Mouse (Mus musculus) midbrain, embryonic 13.5 days (tissue): ENCODE data around the gene Pik3ca. TPM values are rescaled to one million over a fixed set of nuclear protein-coding genes. Genes with fewer than 3 reads are reported as not detected.

Source experiments
- ATAC-seq: fragments of 200-750 bp; cut with Nextera tagmentation; 2 replicates; pipeline ENCODE4 v1.8.0; 2017; ENCODE audit warnings: mild to moderate bottlenecking, moderate TSS enrichment, moderate library complexity
- H3K27ac ChIP-seq: fragments of 300-500 bp; sonication (generic); 2 replicates; pipeline ENCODE4 v1.5.1; 2015; ENCODE audit warnings: inconsistent platforms, mild to moderate bottlenecking, moderate library complexity
- H3K27me3 ChIP-seq: fragments of 300-500 bp; sonication (generic); 2 replicates; pipeline ENCODE4 v1.6.1; 2015; ENCODE audit warnings: mild to moderate bottlenecking, inconsistent platforms
- H3K36me3 ChIP-seq: fragments of 300-500 bp; sonication (generic); 2 replicates; pipeline ENCODE4 v1.6.1; 2015; ENCODE audit warnings: mild to moderate bottlenecking, inconsistent platforms
- H3K4me1 ChIP-seq: fragments of 300-500 bp; sonication (generic); replicated peaks from 2 replicates; pipeline ENCODE4 v1.6.1; 2015; ENCODE audit warnings: inconsistent platforms
- H3K4me2 ChIP-seq: fragments of 300-500 bp; sonication (generic); replicated peaks from 2 replicates; pipeline ENCODE4 v1.6.1; 2015; ENCODE audit warnings: moderate library complexity, mild to moderate bottlenecking, inconsistent platforms
- H3K4me3 ChIP-seq: fragments of 300-500 bp; sonication (generic); replicated peaks from 2 replicates; pipeline ENCODE4 v1.5.1; 2015; ENCODE audit warnings: mild to moderate bottlenecking, inconsistent platforms
- H3K9ac ChIP-seq: fragments of 300-500 bp; sonication (generic); replicated peaks from 2 replicates; pipeline ENCODE4 v1.6.1; 2015; ENCODE audit warnings: mild to moderate bottlenecking, inconsistent platforms
- H3K9me3 ChIP-seq: fragments of 300-500 bp; sonication (generic); 2 replicates; pipeline ENCODE4 v1.6.1; 2016; ENCODE audit warnings: mild to moderate bottlenecking, inconsistent platforms
- WGBS: fragments of 180-500 bp; shearing (Covaris S2); methylation state at CpG from one replicate; pipeline ENCODE4 v1.1.7; 2015; 5-methylcytosine and 5-hydroxymethylcytosine counted together
- polyA plus RNA-seq: library from polyadenylated mRNA; unstranded; fragments of >200 nt; fragmentation: Nextera tagmentation; extraction: Ambion mirVana; gene quantifications from 2 replicates; pipeline ENCODE4 v1.2.1, GENCODE M21; 2015

The Pik3ca gene
- polyA plus RNA-seq, 1 experiment from 2014 or later: 14.6 TPM

GRCm38 (mm10) chr3:32495088-32495770 lies 97.8 kb downstream of the Pik3ca start:
- peak; percentile 40; the same call in 1 of the 2 replicates for ATAC-seq
- Histone ChIP-seq H3K4me3 (no peak overlapping the region), H3K4me2 (no peak overlapping the region), H3K36me3 (no peaks in the 10 kb centered on the region), H3K9ac (no peak overlapping the region), H3K4me1 (peaks cover 16% of the 10 kb centered on the region), H3K27ac (no peak overlapping the region), H3K9me3 (no peaks in the 10 kb centered on the region), H3K27me3 (no peaks in the 10 kb centered on the region)
- 33% methylated on average over 8 of the region's 8 CpGs for WGBS

DNA sequence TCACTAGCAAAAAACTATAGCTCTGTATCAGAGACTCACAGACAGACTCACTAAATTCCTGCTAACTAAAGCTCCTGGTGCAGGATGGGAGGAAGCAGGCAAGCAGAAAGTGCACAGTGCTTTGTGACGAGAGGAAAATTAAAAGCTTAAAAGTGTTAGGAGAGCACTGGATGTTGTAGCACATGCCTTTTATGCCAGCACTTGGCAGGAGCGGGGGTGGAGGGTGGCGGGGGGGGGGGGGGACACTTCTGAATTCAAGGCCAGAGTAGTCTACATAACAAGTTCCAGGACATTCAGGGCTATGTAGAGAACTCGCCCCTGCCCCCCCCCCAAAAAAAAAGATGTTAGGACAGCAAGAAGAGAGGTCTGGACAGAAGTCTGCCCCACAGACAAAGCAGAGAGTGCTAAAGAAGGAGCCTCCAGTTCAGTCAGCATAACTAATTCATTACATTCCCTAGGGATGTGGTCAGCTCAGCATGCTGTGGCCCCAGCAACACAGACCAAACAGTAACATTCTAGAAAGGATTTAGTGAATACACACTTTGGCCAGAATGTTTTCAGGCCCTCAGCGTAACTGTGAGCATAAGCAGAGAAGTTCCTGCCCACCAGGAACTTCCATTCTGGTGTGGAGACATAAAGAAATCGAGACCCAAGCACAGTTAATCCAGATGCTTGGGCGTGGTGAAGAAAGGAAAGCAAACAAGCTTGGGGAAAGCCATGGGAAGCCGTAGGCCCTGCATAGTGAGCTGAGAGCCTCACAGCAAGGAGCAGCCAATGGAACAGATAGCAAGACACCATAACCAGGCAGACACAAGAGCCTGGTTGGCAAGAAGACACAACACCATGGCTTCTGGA lies 98.6 kb downstream of the Pik3ca start:
- 28% methylated on average over 7 of the region's 8 CpGs for WGBS

GRCm38 (mm10) chr3:32496711-32497070 lies 99.2 kb downstream of the Pik3ca start:
- no peaks in the 10 kb centered on the region for H3K27me3 ChIP-seq
- no peak overlapping the region for H3K4me2 ChIP-seq
- H3K27ac ChIP-seq: no peak overlapping the region
- H3K4me1 ChIP-seq: peaks cover 16% of the 10 kb centered on the region
- H3K36me3 ChIP-seq: no peaks in the 10 kb centered on the region
- ATAC-seq: no peak
- WGBS: 94% methylated on average over 1 of the region's 1 CpGs
- H3K9ac ChIP-seq: no peak overlapping the region
- no peak overlapping the region for H3K4me3 ChIP-seq
- H3K9me3 ChIP-seq: no peaks in the 10 kb centered on the region

More for the DNA sequence above, 98.6 kb downstream of the Pik3ca start:
- Histone ChIP-seq H3K4me2 (no peak overlapping the region), H3K27me3 (no peaks in the 10 kb centered on the region), H3K4me1 (peaks cover 16% of the 10 kb centered on the region), H3K4me3 (no peak overlapping the region), H3K9ac (no peak overlapping the region), H3K36me3 (no peaks in the 10 kb centered on the region), H3K9me3 (no peaks in the 10 kb centered on the region), H3K27ac (no peak overlapping the region)
- ATAC-seq: 0 out of 2 replicates have a peak, but pooled peaks have one; percentile 34

- Histone ChIP-seq H3K4me3 (no peak overlapping the region), H3K36me3 (no peaks in the 10 kb centered on the region), H3K27me3 (no peaks in the 10 kb centered on the region), H3K27ac (no peak overlapping the region), H3K4me1 (peaks cover 10% of the 10 kb centered on the region), H3K4me2 (no peak overlapping the region), H3K9ac (no peak overlapping the region), H3K9me3 (no peaks in the 10 kb centered on the region)
- 98% methylated on average over 2 of the region's 2 CpGs for WGBS
- no peak for ATAC-seq
Measured at GRCm38 (mm10) chr3:32500346-32500745, 102.9 kb downstream of the Pik3ca start.

DNA sequence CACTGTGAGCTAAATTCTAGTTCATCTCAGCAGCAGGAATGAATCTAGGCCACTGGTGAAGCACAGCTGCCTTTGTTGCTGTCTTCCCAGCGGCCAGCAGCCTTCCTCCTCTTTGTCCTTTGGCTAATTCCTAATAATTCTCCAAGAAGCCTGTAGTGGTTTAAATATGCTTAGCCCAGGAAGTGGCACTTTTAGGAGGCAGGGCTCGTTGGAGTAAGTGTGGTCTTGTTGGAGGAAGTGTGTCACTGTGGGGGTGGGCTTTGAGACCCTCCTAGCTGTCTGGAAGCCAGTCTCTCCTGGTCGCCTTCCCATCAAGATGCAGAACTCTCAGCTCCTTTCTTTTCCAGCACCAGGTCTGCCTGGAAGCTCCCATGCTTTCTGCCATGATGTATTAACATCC lies 108.4 kb downstream of the Pik3ca start:
- no peak overlapping the region for H3K27ac ChIP-seq
- no peak overlapping the region for H3K4me2 ChIP-seq
- no peaks in the 10 kb centered on the region for H3K9me3 ChIP-seq
- no peaks in the 10 kb centered on the region for H3K27me3 ChIP-seq
- H3K4me1 ChIP-seq: peaks cover 9% of the 10 kb centered on the region
- H3K9ac ChIP-seq: no peak overlapping the region
- 57% methylated on average over 3 of the region's 3 CpGs for WGBS
- no peaks in the 10 kb centered on the region for H3K36me3 ChIP-seq
- ATAC-seq: no peak
- no peak overlapping the region for H3K4me3 ChIP-seq

- Histone ChIP-seq H3K9ac (no peak overlapping the region), H3K4me2 (no peak overlapping the region), H3K9me3 (no peaks in the 10 kb centered on the region), H3K36me3 (no peaks in the 10 kb centered on the region), H3K27me3 (no peaks in the 10 kb centered on the region), H3K27ac (no peak overlapping the region), H3K4me3 (no peak overlapping the region), H3K4me1 (peaks cover 16% of the 10 kb centered on the region)
- 64% methylated on average over 11 of the region's 11 CpGs for WGBS
- no peak for ATAC-seq
Measured at GRCm38 (mm10) chr3:32506366-32507225, 109.1 kb downstream of the Pik3ca start.

GRCm38 (mm10) chr3:32508666-32509324 lies 111.3 kb downstream of the Pik3ca start:
- Histone ChIP-seq H3K4me3 (peak overlapping the region; percentile 23), H3K4me2 (peak overlapping the region; percentile 81), H3K27me3 (no peaks in the 10 kb centered on the region), H3K27ac (no peak overlapping the region), H3K9me3 (no peaks in the 10 kb centered on the region), H3K4me1 (peaks cover 33% of the 10 kb centered on the region), H3K36me3 (no peaks in the 10 kb centered on the region), H3K9ac (no peak overlapping the region)
- peak; percentile 43 for ATAC-seq
- WGBS: under 1% methylated on average over 17 of the region's 17 CpGs

- peaks cover 33% of the 10 kb centered on the region for H3K4me1 ChIP-seq
- peak; percentile 19; the same call in 1 of the 2 replicates for ATAC-seq
- WGBS: 6% methylated on average over 24 of the region's 24 CpGs
- H3K27ac ChIP-seq: peak within 1 kb of the TSS; percentile 83
- H3K9ac ChIP-seq: peak within 1 kb of the TSS; percentile 95
- no peaks in the 10 kb centered on the region; the same call in 1 of the 2 replicates for H3K36me3 ChIP-seq
- no peaks in the 10 kb centered on the region for H3K27me3 ChIP-seq
- H3K4me3 ChIP-seq: peak within 1 kb of the TSS; percentile 89
- no peaks in the 10 kb centered on the region for H3K9me3 ChIP-seq
- H3K4me2 ChIP-seq: peak within 1 kb of the TSS; percentile 81
Measured at GRCm38 (mm10) chr3:32509496-32510374, 112.3 kb downstream of the Pik3ca start, which contains the start of gene Zfp639. Gene Zfp639, plus strand, starts transcription at chr3:32510259.

GRCm38 (mm10) chr3:32510375-32511190 lies 113.1 kb downstream of the Pik3ca start:
- ATAC-seq: peak; percentile 92
- Histone ChIP-seq H3K9ac (peak overlapping the region; percentile 95), H3K4me3 (peak overlapping the region; percentile 89), H3K36me3 (no peaks in the 10 kb centered on the region; the same call in 1 of the 2 replicates), H3K27me3 (no peaks in the 10 kb centered on the region), H3K27ac (peak overlapping the region; percentile 83), H3K4me2 (peak overlapping the region; percentile 81), H3K4me1 (peaks cover 33% of the 10 kb centered on the region), H3K9me3 (no peaks in the 10 kb centered on the region)
- WGBS: 1% methylated on average over 65 of the region's 69 CpGs

- H3K4me3 ChIP-seq: peak overlapping the region; percentile 89
- no peaks in the 10 kb centered on the region for H3K9me3 ChIP-seq
- H3K27me3 ChIP-seq: no peaks in the 10 kb centered on the region
- peaks cover 33% of the 10 kb centered on the region for H3K4me1 ChIP-seq
- H3K4me2 ChIP-seq: peak overlapping the region; percentile 81
- WGBS: 6% methylated on average over 13 of the region's 13 CpGs
- peak overlapping the region; percentile 83; the same call in 1 of the 2 replicates for H3K27ac ChIP-seq
- peaks cover 5% of the 10 kb centered on the region for H3K36me3 ChIP-seq
- ATAC-seq: no peak
- peak overlapping the region; percentile 95 for H3K9ac ChIP-seq
Measured at GRCm38 (mm10) chr3:32511191-32511550, 113.7 kb downstream of the Pik3ca start.
